Mouse (Mus musculus) G1E (cell line): ENCODE measurements around the gene Il4i1.

Experiments
- CTCF ChIP-seq: IDR thresholded peaks from 2 replicates; pipeline ENCODE4 v1.5.1; 2012; ENCODE audit warnings: low read depth, low read length, inconsistent platforms, mixed read lengths
- GATA1 ChIP-seq: IDR thresholded peaks from 2 replicates; pipeline ENCODE4 v1.6.1; 2012; ENCODE audit warnings: borderline replicate concordance, low read length, inconsistent platforms, mixed read lengths
- POLR2AphosphoS5 ChIP-seq: IDR thresholded peaks from 2 replicates; pipeline ENCODE4 v1.6.1; 2012; ENCODE audit warnings: low read depth, low read length, inconsistent platforms; ENCODE audit not compliant: insufficient replicate concordance
- TAL1 ChIP-seq: conservative IDR thresholded peaks from 2 replicates; pipeline ENCODE4 v1.6.1; 2012; ENCODE audit warnings: low read depth, low read length, inconsistent platforms, mixed read lengths

DNA sequence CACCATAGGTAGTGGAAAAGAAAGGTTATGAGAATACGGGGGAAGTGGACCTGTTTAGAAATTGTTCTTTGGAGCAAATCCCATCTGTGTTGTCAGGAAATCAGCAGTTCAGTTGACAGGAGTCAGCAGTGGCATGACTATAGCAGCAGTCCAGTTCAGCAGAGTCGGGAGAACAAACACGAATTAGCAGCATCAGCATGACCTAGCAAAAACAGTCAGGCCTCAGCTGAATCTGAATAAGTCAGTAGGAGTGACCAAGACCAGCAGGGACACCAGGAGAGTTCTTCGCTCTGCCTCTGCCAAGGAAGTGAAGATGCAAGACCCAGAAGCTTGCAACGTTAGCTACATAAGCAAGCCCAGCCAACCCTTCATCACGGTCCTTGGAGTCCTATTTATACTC lies 23.4 kb upstream of the Il4i1 start:
- TF ChIP-seq CTCF (no peak), GATA1 (no peak), POLR2AphosphoS5 (no peak), TAL1 (no peak)
